Mouse (Mus musculus) forebrain, embryonic 12.5 days (tissue): ENCODE results near the gene Ceacam1. TPM values are rescaled to one million over a fixed set of nuclear protein-coding genes. Genes with fewer than 3 reads are reported as not detected.
"Not testable (repeated sequence)": the region's sequence is repeated elsewhere in the genome, so short reads cannot be mapped to it uniquely, and the experiment has no call there.

ENCODE experiments used
- ATAC-seq: fragments of 200-750 bp; cut with Nextera tagmentation; 2 replicates; pipeline ENCODE4 v1.8.0; 2017; ENCODE audit warnings: moderate TSS enrichment; ENCODE audit not compliant: low FRiP score
- H3K27ac ChIP-seq: fragments of 300-500 bp; sonication (generic); 2 replicates; pipeline ENCODE4 v1.5.1; 2016; ENCODE audit warnings: mild to moderate bottlenecking
- H3K27me3 ChIP-seq: fragments of 300-500 bp; sonication (generic); 2 replicates; pipeline ENCODE4 v1.6.1; 2016; ENCODE audit warnings: mild to moderate bottlenecking
- H3K36me3 ChIP-seq: fragments of 300-500 bp; sonication (generic); replicated peaks from 2 replicates; pipeline ENCODE4 v1.6.1; 2016; ENCODE audit warnings: mild to moderate bottlenecking
- H3K4me1 ChIP-seq: fragments of 300-500 bp; sonication (generic); 2 replicates; pipeline ENCODE4 v1.6.1; 2016
- H3K4me2 ChIP-seq: fragments of 300-500 bp; sonication (generic); 2 replicates; pipeline ENCODE4 v1.6.1; 2016; ENCODE audit warnings: mild to moderate bottlenecking, moderate library complexity
- H3K4me3 ChIP-seq: fragments of 300-500 bp; sonication (generic); replicated peaks from 2 replicates; pipeline ENCODE4 v1.5.1; 2016; ENCODE audit warnings: mild to moderate bottlenecking
- H3K9ac ChIP-seq: fragments of 300-500 bp; sonication (generic); 2 replicates; pipeline ENCODE4 v1.6.1; 2016; ENCODE audit warnings: mild to moderate bottlenecking
- H3K9me3 ChIP-seq: fragments of 300-500 bp; sonication (generic); 2 replicates; pipeline ENCODE4 v1.6.1; 2016
- WGBS: fragments of 180-500 bp; shearing (Covaris S2); methylation state at CpG from one replicate; pipeline ENCODE4 v1.1.7; 2016; 5-methylcytosine and 5-hydroxymethylcytosine counted together
- polyA plus RNA-seq: library from polyadenylated mRNA; unstranded; fragments of >200 nt; fragmentation: Nextera tagmentation; extraction: Ambion mirVana; gene quantifications from 2 replicates; pipeline ENCODE4 v1.2.1, GENCODE M21; 2016

The Ceacam1 gene
- polyA plus RNA-seq, 1 experiment from 2014 or later: 0.51 TPM

DNA sequence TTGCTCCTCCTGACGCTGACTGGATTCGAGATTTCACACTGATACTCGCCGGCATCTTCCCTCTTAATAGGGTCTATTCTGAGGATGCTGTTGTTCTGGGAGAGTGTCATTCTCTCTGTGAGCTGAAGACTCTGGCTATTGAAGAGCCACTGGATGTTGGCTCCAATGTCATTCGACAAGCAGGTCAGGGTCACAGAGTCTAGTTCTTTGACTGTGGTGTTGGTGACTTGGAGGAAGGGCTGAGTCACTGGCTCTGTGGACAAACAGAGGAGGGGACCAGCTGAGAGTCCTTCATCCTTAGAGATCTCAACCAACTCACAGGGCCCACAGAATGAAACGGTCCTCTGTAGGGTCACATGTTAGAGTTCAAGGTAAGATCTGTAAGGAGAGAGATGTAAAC lies 5.6 kb downstream of the Ceacam1 start:
- 81% methylated on average over 6 of the region's 6 CpGs for WGBS
- not testable (repeated sequence) for H3K4me1 ChIP-seq, H3K27me3 ChIP-seq, H3K27ac ChIP-seq, H3K9me3 ChIP-seq, H3K36me3 ChIP-seq, H3K4me3 ChIP-seq, H3K4me2 ChIP-seq, ATAC-seq, H3K9ac ChIP-seq

- H3K9ac ChIP-seq, H3K4me3 ChIP-seq, H3K4me2 ChIP-seq, H3K27me3 ChIP-seq, ATAC-seq, H3K4me1 ChIP-seq, H3K27ac ChIP-seq, H3K36me3 ChIP-seq, H3K9me3 ChIP-seq: not testable (repeated sequence)
- 70% methylated on average over 3 of the region's 3 CpGs for whole genome bisulfite sequencing
Observed at GRCm38 (mm10) chr7:25465586-25465985, 11.8 kb downstream of the Ceacam1 start.

- H3K9me3 ChIP-seq: no peaks in the 10 kb centered on the region
- H3K27me3 ChIP-seq: no peaks in the 10 kb centered on the region
- H3K4me2 ChIP-seq: no peak overlapping the region
- H3K36me3 ChIP-seq: no peaks in the 10 kb centered on the region
- H3K4me3 ChIP-seq: no peak overlapping the region
- no peak overlapping the region for H3K27ac ChIP-seq
- no peaks in the 10 kb centered on the region for H3K4me1 ChIP-seq
- no peak for ATAC-seq
- 58% methylated on average over 1 of the region's 1 CpGs for WGBS
- H3K9ac ChIP-seq: no peak overlapping the region
Observed at GRCm38 (mm10) chr7:25465010-25465409, 12.4 kb downstream of the Ceacam1 start.

DNA sequence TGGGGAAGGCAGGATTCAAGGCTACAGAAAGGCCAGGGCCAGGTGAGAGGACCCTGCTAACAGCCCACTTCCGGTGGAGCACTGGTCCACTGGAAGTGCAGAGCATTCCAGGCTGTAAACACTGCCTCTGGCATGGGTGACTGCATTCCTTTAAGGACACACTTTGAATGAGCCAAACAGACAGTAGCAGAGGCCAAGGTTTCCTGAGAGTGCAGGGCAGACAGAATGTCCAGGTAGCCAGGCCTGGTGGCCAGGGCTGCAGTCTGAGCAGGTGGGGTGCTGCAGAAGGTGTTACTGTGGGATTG lies 15.4 kb downstream of the Ceacam1 start:
- WGBS: no CpG with 5 or more reads among the region's 1 CpGs
- ATAC-seq, H3K36me3 ChIP-seq, H3K9me3 ChIP-seq, H3K4me1 ChIP-seq, H3K27ac ChIP-seq, H3K27me3 ChIP-seq, H3K4me3 ChIP-seq, H3K4me2 ChIP-seq, H3K9ac ChIP-seq: not testable (repeated sequence)

GRCm38 (mm10) chr7:25461336-25462032 lies 15.9 kb downstream of the Ceacam1 start:
- H3K4me3 ChIP-seq, H3K4me2 ChIP-seq, H3K4me1 ChIP-seq, H3K36me3 ChIP-seq, H3K27ac ChIP-seq, H3K27me3 ChIP-seq, H3K9me3 ChIP-seq, H3K9ac ChIP-seq: not testable (repeated sequence)
- 51% methylated on average over 4 of the region's 5 CpGs for WGBS
- ATAC-seq: peak; percentile 86; the same call in 1 of the 2 replicates

- WGBS: 81% methylated on average over 3 of the region's 3 CpGs
- no peaks in the 10 kb centered on the region for H3K9me3 ChIP-seq
- no peaks in the 10 kb centered on the region for H3K4me1 ChIP-seq
- H3K9ac ChIP-seq: no peak overlapping the region
- no peak for ATAC-seq
- H3K27ac ChIP-seq: no peak overlapping the region
- H3K4me3 ChIP-seq: no peak overlapping the region
- no peak overlapping the region for H3K4me2 ChIP-seq
- no peaks in the 10 kb centered on the region for H3K36me3 ChIP-seq
- H3K27me3 ChIP-seq: no peaks in the 10 kb centered on the region
Observed at GRCm38 (mm10) chr7:25452103-25452502, 25.3 kb downstream of the Ceacam1 start.

DNA sequence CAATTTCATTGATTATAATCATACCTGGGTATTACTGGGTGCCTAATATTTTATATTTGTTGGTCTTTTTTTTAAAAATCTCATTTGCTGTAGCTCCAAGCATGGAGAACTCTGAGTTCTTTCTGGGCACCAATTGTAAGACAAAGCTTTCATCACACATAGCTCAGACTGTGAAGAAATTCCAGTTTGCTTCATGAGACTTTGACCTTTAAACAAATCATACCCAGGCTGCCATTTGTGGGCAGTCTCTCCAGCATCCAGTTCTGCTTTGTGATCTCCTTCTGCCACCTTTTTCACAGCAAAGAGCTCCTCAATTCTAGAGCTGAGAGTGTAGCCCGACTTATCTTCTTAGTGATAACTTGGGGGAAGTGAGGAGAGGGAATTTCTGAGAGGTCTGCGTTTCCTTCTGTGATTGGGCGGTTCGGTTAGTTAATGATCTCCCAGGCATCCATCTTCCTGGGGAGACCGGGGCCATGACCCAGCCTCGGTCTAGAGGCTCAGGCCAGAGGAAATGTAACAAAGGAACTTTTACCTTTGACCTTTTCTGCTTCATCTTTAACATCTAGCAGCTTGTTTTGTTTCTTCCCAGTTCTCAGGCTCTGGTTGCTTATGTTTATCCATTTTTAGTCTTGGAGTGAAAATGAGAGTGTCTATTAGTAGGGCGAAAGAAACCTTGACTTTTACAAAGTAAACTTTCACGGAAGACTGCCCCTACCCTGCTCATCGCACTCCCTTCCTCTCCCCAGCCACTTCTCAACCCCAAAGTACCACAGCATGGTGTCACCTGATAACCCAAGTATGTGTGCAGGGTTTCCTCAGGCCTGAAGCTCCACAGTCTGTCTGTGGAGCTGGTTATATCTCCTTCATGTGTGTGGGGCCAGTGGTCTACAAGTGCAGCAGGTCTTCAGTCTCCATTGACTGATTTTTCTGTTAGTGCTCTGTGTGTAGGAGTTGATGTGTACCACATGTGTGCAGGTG lies 27.2 kb downstream of the Ceacam1 start:
- Histone ChIP-seq H3K9ac (no peak overlapping the region), H3K36me3 (no peaks in the 10 kb centered on the region), H3K4me2 (no peak overlapping the region), H3K4me3 (no peak overlapping the region), H3K9me3 (no peaks in the 10 kb centered on the region), H3K4me1 (no peaks in the 10 kb centered on the region), H3K27me3 (no peaks in the 10 kb centered on the region), H3K27ac (no peak overlapping the region)
- 73% methylated on average over 9 of the region's 9 CpGs for WGBS
- ATAC-seq: no peak

DNA sequence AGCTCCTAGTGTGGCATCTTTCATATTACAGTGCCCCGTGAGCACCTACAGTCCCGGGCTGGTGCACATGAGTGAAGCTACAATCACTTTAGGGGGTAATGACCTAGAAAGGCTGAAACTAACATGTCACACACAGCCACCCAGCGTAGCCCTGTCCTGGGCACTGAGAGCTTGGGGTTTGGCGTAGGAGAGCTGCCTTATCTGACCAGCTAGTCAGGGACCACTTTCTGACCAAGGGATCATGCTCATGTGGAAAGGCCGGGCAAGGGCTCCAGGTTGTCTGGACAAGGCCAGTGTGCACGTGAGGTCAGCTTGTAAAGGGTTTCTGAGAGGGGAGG lies 36.6 kb downstream of the Ceacam1 start:
- WGBS: 82% methylated on average over 6 of the region's 6 CpGs
- H3K36me3 ChIP-seq: no peaks in the 10 kb centered on the region
- no peaks in the 10 kb centered on the region for H3K9me3 ChIP-seq
- H3K4me1 ChIP-seq: no peaks in the 10 kb centered on the region
- H3K27ac ChIP-seq: no peak overlapping the region
- H3K4me2 ChIP-seq: no peak overlapping the region
- no peak for ATAC-seq
- no peak overlapping the region for H3K4me3 ChIP-seq
- no peaks in the 10 kb centered on the region for H3K27me3 ChIP-seq
- H3K9ac ChIP-seq: no peak overlapping the region

DNA sequence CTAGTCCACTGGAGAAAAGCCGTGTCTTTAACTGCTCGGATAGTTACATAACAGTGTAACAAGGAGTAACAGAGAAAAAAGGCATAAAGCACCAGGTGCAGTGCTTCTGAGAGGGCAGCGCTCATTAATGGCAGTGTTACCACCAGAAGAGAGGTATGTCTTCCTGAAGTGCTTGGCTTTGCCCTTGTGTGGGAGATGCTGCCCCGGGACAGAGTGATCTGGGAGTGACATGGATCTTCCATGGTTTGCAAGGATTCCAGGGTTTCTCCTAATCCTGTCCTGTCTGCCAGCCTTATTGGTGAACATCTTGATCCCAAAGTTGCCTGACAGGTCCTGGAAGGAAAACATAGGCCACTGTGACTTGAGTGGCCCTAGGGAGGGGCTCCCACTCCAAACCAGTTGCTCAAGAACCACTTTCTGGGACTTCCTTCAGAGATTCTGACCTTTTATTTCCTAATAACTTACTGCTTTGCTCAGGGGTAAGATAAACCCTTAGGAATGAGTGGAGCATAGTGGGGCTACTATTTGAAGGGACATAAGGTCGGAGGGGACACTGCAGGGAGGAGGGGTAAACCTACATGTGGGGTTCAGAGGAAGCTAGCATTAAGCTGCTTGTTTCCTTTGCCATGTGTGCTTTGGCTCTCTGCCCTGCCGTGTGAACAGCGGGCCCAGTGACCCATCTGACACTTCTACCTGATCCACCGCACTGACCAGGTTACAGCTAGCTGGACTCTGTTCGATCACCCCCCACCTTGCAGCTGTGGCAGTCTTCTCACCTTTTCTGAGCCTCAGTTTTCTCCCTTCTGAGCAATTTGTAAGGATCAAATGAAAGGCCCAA lies 37.2 kb downstream of the Ceacam1 start:
- no peak overlapping the region for H3K9ac ChIP-seq
- H3K9me3 ChIP-seq: no peaks in the 10 kb centered on the region
- H3K36me3 ChIP-seq: no peaks in the 10 kb centered on the region
- no peaks in the 10 kb centered on the region for H3K4me1 ChIP-seq
- H3K4me2 ChIP-seq: no peak overlapping the region
- H3K4me3 ChIP-seq: no peak overlapping the region
- H3K27ac ChIP-seq: no peak overlapping the region
- WGBS: 90% methylated on average over 9 of the region's 9 CpGs
- no peak for ATAC-seq
- H3K27me3 ChIP-seq: no peaks in the 10 kb centered on the region

DNA sequence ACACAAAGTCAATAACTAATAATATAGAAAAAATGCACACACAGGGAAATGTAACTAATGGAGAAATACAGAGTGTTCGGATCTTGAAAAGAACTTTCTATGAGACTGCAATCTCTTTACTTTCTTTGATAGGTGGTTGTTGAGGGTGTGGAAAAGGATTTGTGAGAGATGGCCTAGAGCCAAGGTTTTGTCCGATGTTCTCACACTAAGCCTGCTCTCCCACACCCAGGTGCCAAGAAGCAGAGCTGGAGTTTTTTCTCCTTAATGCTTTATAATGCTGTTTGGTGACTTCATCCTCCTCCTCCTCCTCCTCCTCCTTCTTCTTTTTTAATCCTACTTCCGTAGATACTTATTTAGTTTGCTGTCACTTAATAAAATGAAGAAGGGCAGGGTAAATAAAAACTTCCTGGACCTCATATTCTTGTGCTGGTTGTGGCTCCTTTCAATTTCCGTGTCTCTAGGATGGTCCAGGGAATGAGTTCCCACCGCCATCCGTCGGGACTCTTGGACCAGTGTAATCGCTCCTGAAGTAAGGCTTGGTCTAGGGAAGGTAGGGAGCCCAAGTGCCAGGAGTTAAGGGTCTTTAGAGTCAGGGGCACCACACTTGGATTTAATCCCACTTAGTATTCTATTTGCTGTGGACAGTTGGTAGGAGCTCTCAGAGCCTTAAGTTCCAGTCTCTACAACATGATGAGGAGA lies 38.1 kb downstream of the Ceacam1 start:
- Histone ChIP-seq H3K27ac (no peak overlapping the region), H3K36me3 (no peaks in the 10 kb centered on the region), H3K9me3 (no peaks in the 10 kb centered on the region), H3K4me2 (no peak overlapping the region), H3K4me1 (no peaks in the 10 kb centered on the region), H3K27me3 (no peaks in the 10 kb centered on the region), H3K9ac (no peak overlapping the region), H3K4me3 (no peak overlapping the region)
- no peak for ATAC-seq
- 89% methylated on average over 8 of the region's 8 CpGs for WGBS

- Histone ChIP-seq H3K36me3 (no peaks in the 10 kb centered on the region), H3K9me3 (no peaks in the 10 kb centered on the region), H3K27me3 (no peaks in the 10 kb centered on the region), H3K4me3 (no peak overlapping the region), H3K4me1 (peaks cover 11% of the 10 kb centered on the region), H3K9ac (no peak overlapping the region), H3K4me2 (no peak overlapping the region), H3K27ac (no peak overlapping the region)
- ATAC-seq: no peak
- 90% methylated on average over 2 of the region's 2 CpGs for WGBS
Observed at GRCm38 (mm10) chr7:25436704-25437103, 40.7 kb downstream of the Ceacam1 start.

DNA sequence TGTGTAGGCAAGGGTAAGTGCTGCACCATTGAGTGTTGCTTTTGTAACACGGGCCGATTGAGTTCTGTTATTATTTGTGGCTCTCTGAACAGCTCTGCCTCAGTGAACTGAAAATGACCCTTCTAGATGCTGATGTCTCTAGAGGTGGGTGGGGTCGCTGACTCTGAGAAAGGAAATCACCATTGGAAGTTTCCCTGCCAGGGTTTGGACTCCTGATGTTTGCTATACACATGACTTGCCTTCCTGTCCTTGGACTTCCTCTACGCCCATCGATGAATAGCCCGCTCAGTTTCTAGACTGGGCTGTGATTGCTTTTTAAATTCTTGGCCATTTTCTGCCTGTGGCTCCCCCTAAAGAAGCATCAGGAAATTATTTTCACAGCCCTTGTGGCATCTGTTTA lies 41.2 kb downstream of the Ceacam1 start:
- Histone ChIP-seq H3K4me3 (no peak overlapping the region), H3K27ac (no peak overlapping the region), H3K4me1 (peaks cover 11% of the 10 kb centered on the region), H3K9ac (no peak overlapping the region), H3K27me3 (no peaks in the 10 kb centered on the region), H3K4me2 (no peak overlapping the region), H3K9me3 (no peaks in the 10 kb centered on the region), H3K36me3 (no peaks in the 10 kb centered on the region)
- WGBS: 86% methylated on average over 6 of the region's 6 CpGs
- ATAC-seq: no peak
